Mouse (Mus musculus) embryo, embryonic 11.5 days (tissue): ENCODE measurements around the gene Car11.

Experiments
- DNase-seq: peaks from one replicate; pipeline ENCODE4 v3.0.0-alpha.2; 2012; ENCODE audit warnings: low read depth, low spot score

Car11 gene

GRCm38 (mm10) chr7:45710477-45711191 lies 11.0 kb downstream of the Car11 start:
- no peak for DNase-seq

GRCm38 (mm10) chr7:45711316-45712021 lies 11.8 kb downstream of the Car11 start:
- no peak for DNase-seq

GRCm38 (mm10) chr7:45712022-45712757 lies 12.5 kb downstream of the Car11 start:
- DNase-seq = no peak

GRCm38 (mm10) chr7:45713396-45713795 lies 13.8 kb downstream of the Car11 start:
- no peak for DNase-seq

- no peak for DNase-seq
These were observed 14.4 kb downstream of the Car11 start for GRCm38 (mm10) chr7:45713881-45714520.

GRCm38 (mm10) chr7:45714630-45715089 lies 15.0 kb downstream of the Car11 start:
- DNase-seq = no peak

- DNase-seq = peak; percentile 92
These were observed 15.6 kb downstream of the Car11 start, which contains the start of gene Rpl18 for GRCm38 (mm10) chr7:45715090-45715708. TSS of gene Rpl18 (plus strand) at chr7:45715457.

GRCm38 (mm10) chr7:45715741-45716459 lies 16.3 kb downstream of the Car11 start:
- DNase-seq = no peak

- no peak for DNase-seq
These were observed 16.8 kb downstream of the Car11 start for GRCm38 (mm10) chr7:45716460-45716857.

- no peak for DNase-seq
These were observed 17.6 kb downstream of the Car11 start for GRCm38 (mm10) chr7:45716952-45717917.

GRCm38 (mm10) chr7:45717918-45718297 lies 18.3 kb downstream of the Car11 start, which contains the start of gene Sphk2:
TSS of gene Sphk2 (minus strand) at chr7:45718002.
- DNase-seq = peak; percentile 99

GRCm38 (mm10) chr7:45718331-45718730 lies 18.7 kb downstream of the Car11 start:
- DNase-seq = no peak

GRCm38 (mm10) chr7:45719180-45719579 lies 19.5 kb downstream of the Car11 start:
- DNase-seq = no peak

GRCm38 (mm10) chr7:45719738-45720412 lies 20.2 kb downstream of the Car11 start:
- no peak for DNase-seq

GRCm38 (mm10) chr7:45720413-45721233 lies 21.0 kb downstream of the Car11 start, which contains the start of gene Fam83e:
TSS of gene Fam83e (plus strand) at chr7:45721212.
- no peak for DNase-seq

GRCm38 (mm10) chr7:45721234-45721571 lies 21.6 kb downstream of the Car11 start:
- no peak for DNase-seq

GRCm38 (mm10) chr7:45721642-45722347 lies 22.2 kb downstream of the Car11 start:
- DNase-seq = no peak
